Comparison of ENCODE assay signal across 22 mouse cellular contexts in genomic region chr13:58083048-58083447, GRCm38 (mm10).
"Had no signal": no experiment of that assay in that cellular context is flagged by ENCODE, and none has a peak within 500 bp of the region (broad histone marks: within the 10 kb centered on the region; RNA-seq: fewer than 3 reads in every experiment).

No protein-coding gene starts in this region.

- H3K4me3 ChIP-seq: kidney, embryonic 15.5 days; left cerebral cortex, adult 2 months; limb, embryonic 10.5 days; limb, embryonic 13.5 days; liver, embryonic 12.5 days; liver, embryonic 15.5 days; midbrain, embryonic 12.5 days; myocyte; neural tube, embryonic 13.5 days; stomach, embryonic 15.5 days had no signal

- H3K9me3 ChIP-seq: kidney, embryonic 15.5 days; limb, embryonic 10.5 days; limb, embryonic 13.5 days; liver, embryonic 12.5 days; liver, embryonic 15.5 days; midbrain, embryonic 12.5 days; neural tube, embryonic 13.5 days; stomach, embryonic 15.5 days had no signal

- DNase-seq: kidney, adult 2 months; kidney, postnatal 10 days; kidney, postnatal 36 days; layer of hippocampus, postnatal 36 days; liver; retina, postnatal 1 day; right cerebral cortex, postnatal 25 days; spleen, adult 18-20 months; thymus, postnatal 25 days had no signal

- H3K4me1 ChIP-seq: kidney, embryonic 15.5 days; limb, embryonic 13.5 days; liver, embryonic 12.5 days; liver, embryonic 15.5 days; midbrain, embryonic 12.5 days; neural tube, embryonic 13.5 days; stomach, embryonic 15.5 days had no signal

- H3K27me3 ChIP-seq: kidney, embryonic 15.5 days; limb, embryonic 13.5 days; liver, embryonic 12.5 days; liver, embryonic 15.5 days; midbrain, embryonic 12.5 days; neural tube, embryonic 13.5 days; stomach, embryonic 15.5 days had no signal

- H3K36me3 ChIP-seq: liver, embryonic 12.5 days; liver, embryonic 15.5 days; midbrain, embryonic 12.5 days; stomach, embryonic 15.5 days had no signal

- H3K4me2 ChIP-seq: kidney, embryonic 15.5 days; limb, embryonic 13.5 days; liver, embryonic 12.5 days; liver, embryonic 15.5 days; midbrain, embryonic 12.5 days; neural tube, embryonic 13.5 days; stomach, embryonic 15.5 days had no signal

- ATAC-seq: inflammation-experienced regulatory T-cells, adult 6 months; intestine, embryonic 16.5 days; liver, embryonic 12.5 days; midbrain, embryonic 16.5 days had no signal

- H3K27ac ChIP-seq: kidney, embryonic 15.5 days; left cerebral cortex, adult 2 months; limb, embryonic 10.5 days; limb, embryonic 13.5 days; liver, embryonic 12.5 days; liver, embryonic 15.5 days; midbrain, embryonic 12.5 days; neural tube, embryonic 13.5 days; stomach, embryonic 15.5 days had no signal

- H3K9ac ChIP-seq: kidney, embryonic 15.5 days; limb, embryonic 13.5 days; liver, embryonic 12.5 days; liver, embryonic 15.5 days; midbrain, embryonic 12.5 days; neural tube, embryonic 13.5 days; stomach, embryonic 15.5 days had no signal
